Mouse (Mus musculus): ENCODE data around the gene Pbxip1. TPM values are rescaled to one million over a fixed set of nuclear protein-coding genes. Genes with fewer than 3 reads are reported as not detected.

Pbxip1 gene
- polyA plus RNA-seq, 1 experiment: 47.0 TPM

GRCm38 (mm10) chr3:89492701-89493151 lies 56.2 kb downstream of the Pbxip1 start:
- no peaks in the 10 kb centered on the region for H3K27me3 ChIP-seq (ENCODE audit: control insufficient read depth, insufficient read depth, low read length)
- H3K4me3 ChIP-seq (ENCODE audit: extremely low read depth, insufficient read depth, insufficient read length): no peak overlapping the region
- 79% methylated on average over 8 of the region's 8 CpGs for WGBS
- H3K36me3 ChIP-seq (ENCODE audit: control insufficient read depth, insufficient read depth, low read length): no peaks in the 10 kb centered on the region
- no peaks in the 10 kb centered on the region for H3K4me1 ChIP-seq (ENCODE audit: control insufficient read depth, insufficient read depth, insufficient read length)
- no peak for DNase-seq (ENCODE audit: low read depth in 1 of 2, low spot score in 2 of 2)
- no peak overlapping the region for H3K27ac ChIP-seq (ENCODE audit: insufficient read depth, low read length)
- TF ChIP-seq POLR2A (IDR thresholded peaks at IDR 0.05; ENCODE audit: low read depth, low read length) (no peak), CTCF (IDR thresholded peaks at IDR 0.05; ENCODE audit: extremely low read depth, insufficient read depth, insufficient read length, insufficient replicate concordance) (no peak)

- no peak overlapping the region for H3K27ac ChIP-seq (ENCODE audit: insufficient read depth, low read length)
- no peaks in the 10 kb centered on the region for H3K36me3 ChIP-seq (ENCODE audit: control insufficient read depth, insufficient read depth, low read length)
- no peak overlapping the region for H3K4me3 ChIP-seq (ENCODE audit: extremely low read depth, insufficient read depth, insufficient read length)
- 85% methylated on average over 5 of the region's 5 CpGs for WGBS
- DNase-seq (ENCODE audit: low read depth in 1 of 2, low spot score in 2 of 2): no peak
- H3K4me1 ChIP-seq (ENCODE audit: control insufficient read depth, insufficient read depth, insufficient read length): no peaks in the 10 kb centered on the region
- TF ChIP-seq CTCF (IDR thresholded peaks at IDR 0.05; ENCODE audit: extremely low read depth, insufficient read depth, insufficient read length, insufficient replicate concordance) (no peak), POLR2A (IDR thresholded peaks at IDR 0.05; ENCODE audit: low read depth, low read length) (no peak)
- H3K27me3 ChIP-seq (ENCODE audit: control insufficient read depth, insufficient read depth, low read length): no peaks in the 10 kb centered on the region
Observed at GRCm38 (mm10) chr3:89494630-89495029, 58.1 kb downstream of the Pbxip1 start.

GRCm38 (mm10) chr3:89496366-89496765 lies 59.9 kb downstream of the Pbxip1 start:
- no peaks in the 10 kb centered on the region for H3K4me1 ChIP-seq (ENCODE audit: control insufficient read depth, insufficient read depth, insufficient read length)
- TF ChIP-seq POLR2A (IDR thresholded peaks at IDR 0.05; ENCODE audit: low read depth, low read length) (no peak), CTCF (IDR thresholded peaks at IDR 0.05; ENCODE audit: extremely low read depth, insufficient read depth, insufficient read length, insufficient replicate concordance) (no peak)
- H3K4me3 ChIP-seq (ENCODE audit: extremely low read depth, insufficient read depth, insufficient read length): no peak overlapping the region

GRCm38 (mm10) chr3:89499696-89500095 lies 63.2 kb downstream of the Pbxip1 start:
- H3K36me3 ChIP-seq (ENCODE audit: control insufficient read depth, insufficient read depth, low read length): no peaks in the 10 kb centered on the region
- H3K4me3 ChIP-seq (ENCODE audit: extremely low read depth, insufficient read depth, insufficient read length): no peak overlapping the region
- no peak for DNase-seq (ENCODE audit: low read depth in 1 of 2, low spot score in 2 of 2)
- H3K4me1 ChIP-seq (ENCODE audit: control insufficient read depth, insufficient read depth, insufficient read length): no peaks in the 10 kb centered on the region
- H3K27me3 ChIP-seq (ENCODE audit: control insufficient read depth, insufficient read depth, low read length): no peaks in the 10 kb centered on the region
- TF ChIP-seq CTCF (IDR thresholded peaks at IDR 0.05; ENCODE audit: extremely low read depth, insufficient read depth, insufficient read length, insufficient replicate concordance): no peak
- no peak for TF ChIP-seq POLR2A (IDR thresholded peaks at IDR 0.05; ENCODE audit: low read depth, low read length)
- WGBS: 47% methylated on average over 7 of the region's 7 CpGs
- H3K27ac ChIP-seq (ENCODE audit: insufficient read depth, low read length): no peak overlapping the region

More at GRCm38 (mm10) chr3:89496366-89496765, 59.9 kb downstream of the Pbxip1 start:
- Histone ChIP-seq H3K27ac (ENCODE audit: insufficient read depth, low read length) (no peak overlapping the region), H3K27me3 (ENCODE audit: control insufficient read depth, insufficient read depth, low read length) (no peaks in the 10 kb centered on the region), H3K36me3 (ENCODE audit: control insufficient read depth, insufficient read depth, low read length) (no peaks in the 10 kb centered on the region)
- 82% methylated on average over 3 of the region's 3 CpGs for WGBS
- no peak for DNase-seq (ENCODE audit: low read depth in 1 of 2, low spot score in 2 of 2)

Other genes starting within 250 kb of the Pbxip1 start
- 59.6 and 66.6 TPM in 2 replicates for gene Gba, start 233.8 kb upstream of the Pbxip1 start, polyA plus RNA-seq (2012; rRNA removed)
- gene Thbs3, start 221.5 kb upstream of the Pbxip1 start, polyA plus RNA-seq (2012; rRNA removed): 2.9 and 3.4 TPM in 2 replicates
- gene Mtx1, start 209.6 kb upstream of the Pbxip1 start, polyA plus RNA-seq (2012; rRNA removed): 99.4 and 124 TPM in 2 replicates
- 17.4 and 26.1 TPM in 2 replicates for gene Muc1, start 207.6 kb upstream of the Pbxip1 start, polyA plus RNA-seq (2012; rRNA removed)
- 93.5 and 129 TPM in 2 replicates for gene Krtcap2, start 190.7 kb upstream of the Pbxip1 start, polyA plus RNA-seq (2012; rRNA removed)
- gene Trim46, start 190.4 kb upstream of the Pbxip1 start, polyA plus RNA-seq (2012; rRNA removed): 3.6 and 5.4 TPM in 2 replicates
- gene Dpm3, start 177.3 kb upstream of the Pbxip1 start, polyA plus RNA-seq (2012; rRNA removed): 231 and 419 TPM in 2 replicates
- 207 and 266 TPM in 2 replicates for gene Slc50a1, start 166.1 kb upstream of the Pbxip1 start, polyA plus RNA-seq (2012; rRNA removed)
- gene Efna1, start 155.6 kb upstream of the Pbxip1 start, polyA plus RNA-seq (2012; rRNA removed): 5.3 and 5.9 TPM in 2 replicates
- not detected in 2 replicates for gene Efna3, start 113.7 kb upstream of the Pbxip1 start, polyA plus RNA-seq (2012; rRNA removed)
- 0.62 and 1.5 TPM in 2 replicates for gene Efna4, start 98.7 kb upstream of the Pbxip1 start, polyA plus RNA-seq (2012; rRNA removed)
- 49.6 and 62.0 TPM in 2 replicates for gene Adam15, start 86.7 kb upstream of the Pbxip1 start, polyA plus RNA-seq (2012; rRNA removed)
- 0.15 and 0.43 TPM in 2 replicates for gene Dcst2, start 74.7 kb upstream of the Pbxip1 start, polyA plus RNA-seq (2012; rRNA removed)
- 0.29 and 0.42 TPM in 2 replicates for gene Dcst1, start 71.5 kb upstream of the Pbxip1 start, polyA plus RNA-seq (2012; rRNA removed)
- gene Zbtb7b, start 41.9 kb upstream of the Pbxip1 start, polyA plus RNA-seq (2012; rRNA removed): 54.5 and 58.4 TPM in 2 replicates
- 1.5 and 1.9 TPM in 2 replicates for gene Lenep, start 33.9 kb upstream of the Pbxip1 start, polyA plus RNA-seq (2012; rRNA removed)
- 39.1 and 43.9 TPM in 2 replicates for gene Flad1, start 24.8 kb upstream of the Pbxip1 start, polyA plus RNA-seq (2012; rRNA removed)
- 20.6 and 21.3 TPM in 2 replicates for gene Cks1b, start 18.3 kb upstream of the Pbxip1 start, polyA plus RNA-seq (2012; rRNA removed)
- gene Shc1, start 18.3 kb upstream of the Pbxip1 start, polyA plus RNA-seq (2012; rRNA removed): 49.0 and 54.8 TPM in 2 replicates
- 58.2 and 111 TPM in 2 replicates for gene Pygo2, start 6.5 kb upstream of the Pbxip1 start, polyA plus RNA-seq (2012; rRNA removed)
- 12.2 and 15.1 TPM in 2 replicates for gene Pmvk, start 17.8 kb downstream of the Pbxip1 start, polyA plus RNA-seq (2012; rRNA removed)
- 0.33 and 0.41 TPM in 2 replicates for gene Kcnn3, start 83.5 kb downstream of the Pbxip1 start, polyA plus RNA-seq (2012; rRNA removed)

All from spleen, adult 2 months (tissue).